Mouse (Mus musculus): ENCODE measurements around the gene Xirp2. TPM values are rescaled to one million over a fixed set of nuclear protein-coding genes. Genes with fewer than 3 reads are reported as not detected.

Gene Xirp2
- polyA plus RNA-seq, 1 experiment: not detected

DNA sequence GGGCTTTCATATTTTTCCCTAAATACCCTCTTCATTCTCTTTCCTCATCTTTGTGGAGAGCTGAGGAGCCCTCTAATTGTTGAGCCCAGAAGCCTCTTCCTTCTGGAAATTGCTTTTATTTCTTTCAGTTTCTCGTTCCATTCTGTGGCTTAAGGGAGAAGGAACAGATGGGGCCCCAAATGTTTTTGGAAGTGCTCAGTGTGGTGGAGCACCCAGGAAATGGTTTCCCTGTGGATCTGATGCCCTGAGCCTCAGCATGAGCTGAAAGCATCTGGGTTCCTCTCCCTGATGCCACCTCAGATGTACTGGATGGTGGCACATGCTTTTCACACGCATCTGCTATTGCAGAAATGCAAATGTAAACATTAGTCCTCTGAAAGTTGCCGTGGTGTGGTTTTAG lies 41.4 kb downstream of the Xirp2 start:
- TF ChIP-seq POLR2A (IDR thresholded peaks at IDR 0.05; ENCODE audit: low read depth, low read length) (no peak), CTCF (IDR thresholded peaks at IDR 0.05; ENCODE audit: extremely low read depth, insufficient read depth, insufficient read length, insufficient replicate concordance) (no peak)
- no peak overlapping the region for H3K4me3 ChIP-seq (ENCODE audit: extremely low read depth, insufficient read depth, insufficient read length)
- 66% methylated on average over 3 of the region's 3 CpGs for WGBS
- H3K27ac ChIP-seq (ENCODE audit: insufficient read depth, low read length): no peak overlapping the region
- H3K4me1 ChIP-seq (ENCODE audit: control insufficient read depth, insufficient read depth, insufficient read length): no peaks in the 10 kb centered on the region
- DNase-seq (ENCODE audit: low read depth in 1 of 2, low spot score in 2 of 2): no peak
- H3K27me3 ChIP-seq (ENCODE audit: control insufficient read depth, insufficient read depth, low read length): no peaks in the 10 kb centered on the region
- H3K36me3 ChIP-seq (ENCODE audit: control insufficient read depth, insufficient read depth, low read length): no peaks in the 10 kb centered on the region

GRCm38 (mm10) chr2:67488465-67489127 lies 42.8 kb downstream of the Xirp2 start:
- WGBS: 85% methylated on average over 11 of the region's 11 CpGs
- DNase-seq (ENCODE audit: low read depth in 1 of 2, low spot score in 2 of 2): no peak
- H3K27me3 ChIP-seq (ENCODE audit: control insufficient read depth, insufficient read depth, low read length): no peaks in the 10 kb centered on the region
- TF ChIP-seq CTCF (IDR thresholded peaks at IDR 0.05; ENCODE audit: extremely low read depth, insufficient read depth, insufficient read length, insufficient replicate concordance): no peak
- H3K27ac ChIP-seq (ENCODE audit: insufficient read depth, low read length): no peak overlapping the region
- no peak overlapping the region for H3K4me3 ChIP-seq (ENCODE audit: extremely low read depth, insufficient read depth, insufficient read length)
- no peaks in the 10 kb centered on the region for H3K4me1 ChIP-seq (ENCODE audit: control insufficient read depth, insufficient read depth, insufficient read length)
- H3K36me3 ChIP-seq (ENCODE audit: control insufficient read depth, insufficient read depth, low read length): no peaks in the 10 kb centered on the region

- Histone ChIP-seq H3K27ac (ENCODE audit: insufficient read depth, low read length) (no peak overlapping the region), H3K4me1 (ENCODE audit: control insufficient read depth, insufficient read depth, insufficient read length) (no peaks in the 10 kb centered on the region), H3K4me3 (ENCODE audit: extremely low read depth, insufficient read depth, insufficient read length) (no peak overlapping the region), H3K27me3 (ENCODE audit: control insufficient read depth, insufficient read depth, low read length) (no peaks in the 10 kb centered on the region), H3K36me3 (ENCODE audit: control insufficient read depth, insufficient read depth, low read length) (no peaks in the 10 kb centered on the region)
- 88% methylated on average over 8 of the region's 8 CpGs for WGBS
- DNase-seq (ENCODE audit: low read depth in 1 of 2, low spot score in 2 of 2): no peak
- TF ChIP-seq POLR2A (IDR thresholded peaks at IDR 0.05; ENCODE audit: low read depth, low read length) (no peak), CTCF (IDR thresholded peaks at IDR 0.05; ENCODE audit: extremely low read depth, insufficient read depth, insufficient read length, insufficient replicate concordance) (no peak)
These were observed 43.3 kb downstream of the Xirp2 start for GRCm38 (mm10) chr2:67489128-67489492.

DNA sequence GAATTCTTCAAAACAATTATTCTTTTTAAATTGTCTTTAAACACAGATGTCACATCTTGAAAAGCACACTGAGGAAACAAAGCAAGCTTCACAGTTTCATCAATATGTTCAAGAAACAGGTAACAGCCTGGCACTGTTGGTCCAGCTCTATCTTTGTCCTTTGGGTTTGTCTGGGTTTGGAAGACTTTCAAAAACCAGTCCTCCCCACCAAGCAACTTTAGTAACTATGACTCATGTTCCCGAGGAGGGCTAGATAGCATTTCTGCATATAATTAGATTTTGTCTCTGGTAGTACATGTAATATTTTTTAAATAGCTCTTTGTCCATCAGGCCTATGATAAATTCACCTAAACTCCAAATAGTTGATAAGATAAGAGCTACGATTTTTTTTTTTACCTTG lies 59.7 kb downstream of the Xirp2 start:
- H3K27me3 ChIP-seq (ENCODE audit: control insufficient read depth, insufficient read depth, low read length): no peaks in the 10 kb centered on the region
- no peak for TF ChIP-seq POLR2A (IDR thresholded peaks at IDR 0.05; ENCODE audit: low read depth, low read length)
- no peak for TF ChIP-seq CTCF (IDR thresholded peaks at IDR 0.05; ENCODE audit: extremely low read depth, insufficient read depth, insufficient read length, insufficient replicate concordance)
- H3K27ac ChIP-seq (ENCODE audit: insufficient read depth, low read length): no peak overlapping the region
- H3K4me3 ChIP-seq (ENCODE audit: extremely low read depth, insufficient read depth, insufficient read length): no peak overlapping the region
- no peaks in the 10 kb centered on the region for H3K4me1 ChIP-seq (ENCODE audit: control insufficient read depth, insufficient read depth, insufficient read length)
- WGBS: 64% methylated on average over 2 of the region's 2 CpGs
- no peak for DNase-seq (ENCODE audit: low read depth in 1 of 2, low spot score in 2 of 2)
- no peaks in the 10 kb centered on the region for H3K36me3 ChIP-seq (ENCODE audit: control insufficient read depth, insufficient read depth, low read length)

GRCm38 (mm10) chr2:67516405-67516804 lies 70.6 kb downstream of the Xirp2 start:
- no peak for TF ChIP-seq POLR2A (IDR thresholded peaks at IDR 0.05; ENCODE audit: low read depth, low read length)
- no peak overlapping the region for H3K4me3 ChIP-seq (ENCODE audit: extremely low read depth, insufficient read depth, insufficient read length)

DNA sequence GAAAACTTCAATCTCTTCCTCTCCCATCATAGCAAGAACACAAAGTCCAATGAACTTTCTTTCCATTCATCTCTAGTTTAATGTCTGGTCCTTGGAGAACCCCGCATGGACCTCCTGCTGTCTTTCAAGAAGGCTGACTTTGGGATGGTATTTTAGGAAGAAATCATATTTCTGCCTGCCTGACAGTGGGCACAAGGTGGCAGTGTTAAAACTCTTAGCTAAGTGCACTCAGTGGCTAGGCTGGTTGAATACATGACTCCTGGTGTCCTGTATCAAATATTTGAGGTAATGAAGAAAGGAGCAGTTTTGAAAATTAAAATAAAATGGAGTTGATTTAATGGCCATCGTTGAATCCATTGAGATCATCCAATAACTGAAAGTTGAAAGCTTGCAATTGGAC lies 89.5 kb downstream of the Xirp2 start:
- no peak overlapping the region for H3K4me3 ChIP-seq (ENCODE audit: extremely low read depth, insufficient read depth, insufficient read length)
- TF ChIP-seq CTCF (IDR thresholded peaks at IDR 0.05; ENCODE audit: extremely low read depth, insufficient read depth, insufficient read length, insufficient replicate concordance): no peak
- TF ChIP-seq POLR2A (IDR thresholded peaks at IDR 0.05; ENCODE audit: low read depth, low read length): no peak
- no peak for DNase-seq (ENCODE audit: low read depth in 1 of 2, low spot score in 2 of 2)
- no peaks in the 10 kb centered on the region for H3K4me1 ChIP-seq (ENCODE audit: control insufficient read depth, insufficient read depth, insufficient read length)
- H3K27ac ChIP-seq (ENCODE audit: insufficient read depth, low read length): no peak overlapping the region
- H3K36me3 ChIP-seq (ENCODE audit: control insufficient read depth, insufficient read depth, low read length): no peaks in the 10 kb centered on the region
- no peaks in the 10 kb centered on the region for H3K27me3 ChIP-seq (ENCODE audit: control insufficient read depth, insufficient read depth, low read length)
- WGBS: 84% methylated on average over 2 of the region's 2 CpGs

More at GRCm38 (mm10) chr2:67516405-67516804, 70.6 kb downstream of the Xirp2 start:
- Histone ChIP-seq H3K27ac (ENCODE audit: insufficient read depth, low read length) (no peak overlapping the region), H3K4me1 (ENCODE audit: control insufficient read depth, insufficient read depth, insufficient read length) (no peaks in the 10 kb centered on the region), H3K36me3 (ENCODE audit: control insufficient read depth, insufficient read depth, low read length) (no peaks in the 10 kb centered on the region), H3K27me3 (ENCODE audit: control insufficient read depth, insufficient read depth, low read length) (no peaks in the 10 kb centered on the region)
- 88% methylated on average over 7 of the region's 7 CpGs for WGBS
- no peak for DNase-seq (ENCODE audit: low read depth in 1 of 2, low spot score in 2 of 2)

DNA sequence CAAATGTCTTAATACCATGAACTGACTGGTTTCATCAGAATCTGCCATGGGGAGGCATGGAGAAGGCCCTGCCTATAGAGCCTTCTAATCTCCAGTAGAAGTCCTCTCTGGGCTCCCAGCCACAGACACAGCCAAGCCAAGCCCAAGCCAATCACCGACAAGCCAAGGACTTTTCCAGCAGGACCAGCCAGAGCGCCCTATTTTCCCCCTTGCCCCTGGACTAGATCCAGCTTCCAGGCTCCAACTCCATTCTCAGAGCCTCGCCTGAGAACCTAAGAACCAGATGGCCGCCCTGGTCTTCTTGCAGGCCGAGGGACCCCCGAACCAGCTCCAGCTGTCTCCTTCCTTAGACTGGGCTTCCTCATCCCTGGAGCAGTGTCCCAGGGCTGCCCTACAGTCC lies 93.6 kb downstream of the Xirp2 start:
- H3K36me3 ChIP-seq (ENCODE audit: control insufficient read depth, insufficient read depth, low read length): no peaks in the 10 kb centered on the region
- WGBS: 87% methylated on average over 6 of the region's 6 CpGs
- no peaks in the 10 kb centered on the region for H3K27me3 ChIP-seq (ENCODE audit: control insufficient read depth, insufficient read depth, low read length)
- no peak overlapping the region for H3K4me3 ChIP-seq (ENCODE audit: extremely low read depth, insufficient read depth, insufficient read length)
- TF ChIP-seq CTCF (IDR thresholded peaks at IDR 0.05; ENCODE audit: extremely low read depth, insufficient read depth, insufficient read length, insufficient replicate concordance) (no peak), POLR2A (IDR thresholded peaks at IDR 0.05; ENCODE audit: low read depth, low read length) (no peak)
- no peak for DNase-seq (ENCODE audit: low read depth in 1 of 2, low spot score in 2 of 2)
- no peak overlapping the region for H3K27ac ChIP-seq (ENCODE audit: insufficient read depth, low read length)
- no peaks in the 10 kb centered on the region for H3K4me1 ChIP-seq (ENCODE audit: control insufficient read depth, insufficient read depth, insufficient read length)
